17 mouse cellular contexts compared by ENCODE assay signal in genomic region chr6:124453756-124454155, GRCm38 (mm10). TPM values are rescaled to one million over a fixed set of nuclear protein-coding genes. Genes with fewer than 3 reads are reported as not detected.
DNase-seq lines count a peak whose midpoint lies in the region; ATAC-seq and TF ChIP-seq lines count a peak whose summit lies in the region.
"Had no signal": no experiment of that assay in that cellular context is flagged by ENCODE, and none has a peak within 500 bp of the region (broad histone marks: within the 10 kb centered on the region; RNA-seq: fewer than 3 reads in every experiment).

No protein-coding gene starts in this region.

- DNase-seq in hindbrain, embryonic 11.5 days (ENCODE audit: low spot score) = no peak
- DNase-seq in hindbrain, postnatal 0 days (ENCODE audit: low spot score) = no peak
- DNase-seq in ES-CJ7 (ENCODE audit: low read depth, low spot score) = peak; percentile 68
- DNase-seq in kidney, adult 8-10 months = peak; percentile 63 to 71
- DNase-seq in liver, adult 2 months (ENCODE audit: extremely low read depth, low read depth, low spot score) = peak; percentile 91
- DNase-seq in thymus, adult 18-20 months = no peak
- DNase-seq in right cerebral cortex, postnatal 25 days = no peak
- no peak for DNase-seq in heart, postnatal 4 days
- DNase-seq: adrenal gland, postnatal 25 days; cerebellum, postnatal 14 days; left cerebral cortex, postnatal 4 days had no signal

- H3K4me3 ChIP-seq in hindbrain, embryonic 11.5 days (ENCODE audit: low read depth, low read length) = no peak overlapping the region
- H3K4me3 ChIP-seq in hindbrain, postnatal 0 days (ENCODE audit: low read length) = no peak overlapping the region
- no peak overlapping the region; the same call in 1 of the 2 replicates for H3K4me3 ChIP-seq in liver, adult 2 months (ENCODE audit: insufficient read depth, low read depth, low read length)
- H3K4me3 ChIP-seq: embryonic facial prominence, embryonic 15.5 days; heart, embryonic 13.5 days; hindbrain, embryonic 10.5 days; lung, embryonic 15.5 days; midbrain, embryonic 15.5 days; stomach, embryonic 15.5 days had no signal

- WGBS in hindbrain, embryonic 11.5 days = 50% methylated on average over 4 of the region's 4 CpGs
- 50% methylated on average over 4 of the region's 4 CpGs for WGBS in hindbrain, postnatal 0 days
- WGBS in liver, adult 2 months = 27% methylated on average over 4 of the region's 4 CpGs

- no peaks in the 10 kb centered on the region for H3K27me3 ChIP-seq in hindbrain, embryonic 11.5 days (ENCODE audit: control insufficient read depth, insufficient read depth, low read length)
- H3K27me3 ChIP-seq in hindbrain, postnatal 0 days (ENCODE audit: insufficient read depth, low read length) = no peaks in the 10 kb centered on the region
- no peaks in the 10 kb centered on the region for H3K27me3 ChIP-seq in liver, adult 2 months (ENCODE audit: control insufficient read depth, insufficient read depth, low read length)
- H3K27me3 ChIP-seq: embryonic facial prominence, embryonic 15.5 days; lung, embryonic 15.5 days; midbrain, embryonic 15.5 days; stomach, embryonic 15.5 days had no signal

- no peak overlapping the region for H3K27ac ChIP-seq in hindbrain, embryonic 11.5 days (ENCODE audit: low read depth, low read length)
- H3K27ac ChIP-seq in hindbrain, postnatal 0 days = no peak overlapping the region
- H3K27ac ChIP-seq in liver, adult 2 months (replicated peaks; ENCODE audit: insufficient read depth, low read depth, low read length) = peak overlapping the region; percentile 92
- H3K27ac ChIP-seq: embryonic facial prominence, embryonic 15.5 days; heart, embryonic 13.5 days; hindbrain, embryonic 10.5 days; lung, embryonic 15.5 days; midbrain, embryonic 15.5 days; stomach, embryonic 15.5 days had no signal

- no peaks in the 10 kb centered on the region for H3K4me1 ChIP-seq in hindbrain, embryonic 11.5 days (replicated peaks; ENCODE audit: control insufficient read depth, insufficient read depth, low read length)
- no peaks in the 10 kb centered on the region for H3K4me1 ChIP-seq in hindbrain, postnatal 0 days (ENCODE audit: insufficient read depth, low read length)
- peaks cover 16% of the 10 kb centered on the region for H3K4me1 ChIP-seq in liver, adult 2 months (ENCODE audit: control insufficient read depth, insufficient read depth, low read length)
- H3K4me1 ChIP-seq: embryonic facial prominence, embryonic 15.5 days; heart, embryonic 13.5 days; hindbrain, embryonic 10.5 days; lung, embryonic 15.5 days; midbrain, embryonic 15.5 days; stomach, embryonic 15.5 days had no signal

- 0 out of 2 replicates have a peak, but pooled peaks have one; percentile 38 for ATAC-seq in hindbrain, embryonic 11.5 days (ENCODE audit: low FRiP score)
- ATAC-seq in hindbrain, postnatal 0 days = no peak
- ATAC-seq: midbrain, embryonic 15.5 days had no signal

- TF ChIP-seq CTCF in hindbrain, postnatal 0 days (IDR thresholded peaks at IDR 0.05; ENCODE audit: low read depth) = no peak
- no peak for TF ChIP-seq CTCF in liver, adult 2 months (IDR thresholded peaks at IDR 0.05; ENCODE audit: low read depth, low read length)

- H3K4me2 ChIP-seq in hindbrain, embryonic 11.5 days (replicated peaks; ENCODE audit: low read depth, low read length) = no peak overlapping the region
- H3K4me2 ChIP-seq in hindbrain, postnatal 0 days (ENCODE audit: low read depth, low read length) = no peak overlapping the region
- H3K4me2 ChIP-seq: embryonic facial prominence, embryonic 15.5 days; heart, embryonic 13.5 days; lung, embryonic 15.5 days; midbrain, embryonic 15.5 days; stomach, embryonic 15.5 days had no signal

- no peaks in the 10 kb centered on the region for H3K79me2 ChIP-seq in liver, adult 2 months (ENCODE audit: control insufficient read depth, insufficient read depth, low read length)

- H3K9me3 ChIP-seq in hindbrain, embryonic 11.5 days (ENCODE audit: control insufficient read depth, low read length) = no peaks in the 10 kb centered on the region
- no peaks in the 10 kb centered on the region for H3K9me3 ChIP-seq in hindbrain, postnatal 0 days (ENCODE audit: low read length)
- H3K9me3 ChIP-seq: embryonic facial prominence, embryonic 15.5 days; heart, embryonic 13.5 days; hindbrain, embryonic 10.5 days; lung, embryonic 15.5 days; midbrain, embryonic 15.5 days; stomach, embryonic 15.5 days had no signal

- no peak overlapping the region for H3K9ac ChIP-seq in hindbrain, embryonic 11.5 days (ENCODE audit: low read depth, low read length)
- H3K9ac ChIP-seq in hindbrain, postnatal 0 days (replicated peaks; ENCODE audit: low read length) = no peak overlapping the region
- peak overlapping the region; percentile 72 for H3K9ac ChIP-seq in liver, adult 2 months (ENCODE audit: low read depth, low read length)
- H3K9ac ChIP-seq: embryonic facial prominence, embryonic 15.5 days; heart, embryonic 13.5 days; lung, embryonic 15.5 days; midbrain, embryonic 15.5 days; stomach, embryonic 15.5 days had no signal

- H3K36me3 ChIP-seq in hindbrain, embryonic 11.5 days (ENCODE audit: control insufficient read depth, insufficient read depth, low read length) = no peaks in the 10 kb centered on the region
- peaks cover 8% of the 10 kb centered on the region for H3K36me3 ChIP-seq in hindbrain, postnatal 0 days (ENCODE audit: insufficient read depth, low read length)
- H3K36me3 ChIP-seq in liver, adult 2 months (ENCODE audit: control insufficient read depth, insufficient read depth, low read length) = no peaks in the 10 kb centered on the region
- H3K36me3 ChIP-seq: embryonic facial prominence, embryonic 15.5 days; heart, embryonic 13.5 days; lung, embryonic 15.5 days; stomach, embryonic 15.5 days had no signal

- no peak for TF ChIP-seq POLR2A in liver, adult 2 months (IDR thresholded peaks at IDR 0.05; ENCODE audit: extremely low read depth, insufficient read depth, low read length)

RNA-seq across cellular contexts. Expression of gene Clstn3, which starts 10.8 kb away (rescaled TPM):
- 10.2 and 11.9 TPM in 2 replicates for polyA plus RNA-seq in hindbrain, embryonic 11.5 days (2014; fragmentation: Nextera tagmentation; extraction: Ambion mirVana)
- 338 and 342 TPM in 2 replicates for total RNA-seq in hindbrain, postnatal 0 days (2014; rRNA removed)
- polyA plus RNA-seq in hindbrain, postnatal 0 days (2015; fragmentation: Nextera tagmentation; extraction: Ambion mirVana) = 171 and 184 TPM in 2 replicates
- total RNA-seq in liver, adult 2 months (2014; rRNA removed) = 1.6 and 2.7 TPM in 2 replicates
- 4.1 and 4.4 TPM in 2 replicates for polyA plus RNA-seq in liver, adult 2 months (2012; rRNA removed)
- total RNA-seq in heart, postnatal 4 days (2021) = under 1 TPM; 0.65 to 0.79 TPM

RNA-seq across cellular contexts. Expression of gene Pex5, which starts 38.9 kb away (rescaled TPM):
- 35.1 and 38.9 TPM in 2 replicates for polyA plus RNA-seq in hindbrain, embryonic 11.5 days (2014; fragmentation: Nextera tagmentation; extraction: Ambion mirVana)
- 74.4 and 80.8 TPM in 2 replicates for total RNA-seq in hindbrain, postnatal 0 days (2014; rRNA removed)
- polyA plus RNA-seq in hindbrain, postnatal 0 days (2015; fragmentation: Nextera tagmentation; extraction: Ambion mirVana) = 46.6 and 49.0 TPM in 2 replicates
- total RNA-seq in liver, adult 2 months (2014; rRNA removed) = 73.7 and 88.4 TPM in 2 replicates
- polyA plus RNA-seq in liver, adult 2 months (2012; rRNA removed) = 79.3 and 86.3 TPM in 2 replicates
- 10 to 100 TPM; 26.1 TPM for total RNA-seq in heart, postnatal 4 days (2021)

RNA-seq across cellular contexts. Expression of gene C1rl, which starts 39.2 kb away (rescaled TPM):
- 0.11 and 0.15 TPM in 2 replicates for polyA plus RNA-seq in hindbrain, embryonic 11.5 days (2014; fragmentation: Nextera tagmentation; extraction: Ambion mirVana)
- 0.31 and 0.68 TPM in 2 replicates for total RNA-seq in hindbrain, postnatal 0 days (2014; rRNA removed)
- 0.39 and 0.41 TPM in 2 replicates for polyA plus RNA-seq in hindbrain, postnatal 0 days (2015; fragmentation: Nextera tagmentation; extraction: Ambion mirVana)
- 53.6 and 59.5 TPM in 2 replicates for total RNA-seq in liver, adult 2 months (2014; rRNA removed)
- 67.3 and 73.0 TPM in 2 replicates for polyA plus RNA-seq in liver, adult 2 months (2012; rRNA removed)
- total RNA-seq in heart, postnatal 4 days (2021) = under 1 TPM; 0.63 to 0.76 TPM

RNA-seq across cellular contexts. Expression of gene C1ra, which starts 58.4 kb away (rescaled TPM):
- 0.08 and 0.20 TPM in 2 replicates for polyA plus RNA-seq in hindbrain, embryonic 11.5 days (2014; fragmentation: Nextera tagmentation; extraction: Ambion mirVana)
- 0.42 and 1.0 TPM in 2 replicates for total RNA-seq in hindbrain, postnatal 0 days (2014; rRNA removed)
- 0.73 and 0.83 TPM in 2 replicates for polyA plus RNA-seq in hindbrain, postnatal 0 days (2015; fragmentation: Nextera tagmentation; extraction: Ambion mirVana)
- total RNA-seq in liver, adult 2 months (2014; rRNA removed) = 165 and 177 TPM in 2 replicates
- polyA plus RNA-seq in liver, adult 2 months (2012; rRNA removed) = 92.5 and 119 TPM in 2 replicates
- 1 to 10 TPM; 3.4 to 3.8 TPM for total RNA-seq in heart, postnatal 4 days (2021)

Comparison
In these comparisons a context has a peak if more than half of its experiments do, and no peak if none do; other contexts are left out.
1. DNase-seq: peak in ES-CJ7 (single experiment), kidney, adult 8-10 months (2 of 2) and liver, adult 2 months (single experiment); none in hindbrain, embryonic 11.5 days (single experiment), hindbrain, postnatal 0 days (single experiment), thymus, adult 18-20 months (0 of 2), right cerebral cortex, postnatal 25 days (single experiment) and heart, postnatal 4 days (single experiment).
2. RNA of gene Clstn3, which starts 10.8 kb away (total RNA-seq): 338 to 342 TPM in hindbrain, postnatal 0 days; 1.6 to 2.7 TPM in liver, adult 2 months and 0.65 to 0.79 TPM in heart, postnatal 4 days; every median in the first group is over 10 times any median in the second.
3. RNA of gene C1rl, which starts 39.2 kb away (total RNA-seq): 53.6 to 59.5 TPM in liver, adult 2 months; 0.63 to 0.76 TPM in heart, postnatal 4 days and 0.31 to 0.68 TPM in hindbrain, postnatal 0 days; every median in the first group is over 10 times any median in the second.